Mouse (Mus musculus): ENCODE measurements around the gene Gm21900. TPM values are rescaled to one million over a fixed set of nuclear protein-coding genes. Genes with fewer than 3 reads are reported as not detected.
"Not testable (repeated sequence)": the region's sequence is repeated elsewhere in the genome, so short reads cannot be mapped to it uniquely, and the experiment has no call there.

Gene Gm21900
- not detected for total RNA-seq (2021)
- long read RNA-seq, experiment 1 = 0 reads
- long read RNA-seq, experiment 2 = 0 reads

- DNase-seq (ENCODE audit: low spot score) = not testable (repeated sequence)
Measured at GRCm38 (mm10) chrY:10616061-10616460, at the start of gene Gm21900. Gene Gm21900, plus strand, starts transcription at chrY:10616361.

- peak; percentile 1 for DNase-seq (ENCODE audit: low spot score)
Measured at GRCm38 (mm10) chrY:10643516-10643915, 27.4 kb downstream of the Gm21900 start.

Other genes starting within 250 kb of the Gm21900 start
- not detected for gene Gm28510, start 203.6 kb upstream of the Gm21900 start, total RNA-seq (2021)
- gene Gm20737, start 80.3 kb upstream of the Gm21900 start, total RNA-seq (2021) = not detected
- gene Gm21775, start 62.9 kb upstream of the Gm21900 start, total RNA-seq (2021) = not detected
- not detected for gene Gm20777, start 136.1 kb downstream of the Gm21900 start, total RNA-seq (2021)

All from gastrocnemius, adult 18-20 months (tissue).